Mouse (Mus musculus) CH12.LX (cell line): Measurements from ENCODE around the gene Rrnad1.

Source experiments
- CHD2 ChIP-seq: IDR thresholded peaks from 2 replicates; pipeline ENCODE4 v1.6.1; 2011; ENCODE audit warnings: low read length, improper control_type of control experiment
- CTCF ChIP-seq, 2 experiments: IDR thresholded peaks in 1 of 2; conservative IDR thresholded peaks in 1 of 2; 2 replicates each; pipeline ENCODE4 v1.5.1; 2011 to 2012; ENCODE audit warnings: low read depth in 2 of 2, low read length in 2 of 2, improper control_type of control experiment in 1 of 2, inconsistent platforms in 1 of 2, mild to moderate bottlenecking in 1 of 2, moderate library complexity in 1 of 2
- EP300 ChIP-seq: IDR thresholded peaks from 2 replicates; pipeline ENCODE4 v1.6.1; 2011; ENCODE audit warnings: low read length, improper control_type of control experiment
- KAT2A ChIP-seq: IDR thresholded peaks from 2 replicates; pipeline ENCODE4 v1.6.1; 2012; ENCODE audit warnings: low read length, improper control_type of control experiment, inconsistent platforms; ENCODE audit not compliant: insufficient replicate concordance
- MAFK ChIP-seq: IDR thresholded peaks from 2 replicates; pipeline ENCODE4 v1.6.1; 2011; ENCODE audit warnings: low read length, improper control_type of control experiment; ENCODE audit not compliant: insufficient replicate concordance
- MAX ChIP-seq: IDR thresholded peaks from 2 replicates; pipeline ENCODE4 v1.6.1; 2011; ENCODE audit warnings: low read length, improper control_type of control experiment
- POLR2A ChIP-seq: IDR thresholded peaks from 2 replicates; pipeline ENCODE4 v1.6.1; 2011; ENCODE audit warnings: low read depth, mild to moderate bottlenecking, improper control_type of control experiment, low read length
- POLR2AphosphoS2 ChIP-seq: IDR thresholded peaks from 2 replicates; pipeline ENCODE4 v1.6.1; 2011; ENCODE audit warnings: low read depth, low read length, improper control_type of control experiment
- TBP ChIP-seq: conservative IDR thresholded peaks from 2 replicates; pipeline ENCODE4 v1.6.1; 2011; ENCODE audit warnings: low read depth, low read length, improper control_type of control experiment
- USF2 ChIP-seq: conservative IDR thresholded peaks from 2 replicates; pipeline ENCODE4 v1.6.1; 2011; ENCODE audit warnings: low read depth, low read length, improper control_type of control experiment
- ZC3H11A ChIP-seq: IDR thresholded peaks from 2 replicates; pipeline ENCODE4 v1.6.1; 2012; ENCODE audit warnings: low read depth, mild to moderate bottlenecking, inconsistent platforms, low read length, improper control_type of control experiment
- ZMIZ1 ChIP-seq: IDR thresholded peaks from 2 replicates; pipeline ENCODE4 v1.6.1; 2012; ENCODE audit warnings: low read depth, mild to moderate bottlenecking, inconsistent platforms, low read length, improper control_type of control experiment

DNA sequence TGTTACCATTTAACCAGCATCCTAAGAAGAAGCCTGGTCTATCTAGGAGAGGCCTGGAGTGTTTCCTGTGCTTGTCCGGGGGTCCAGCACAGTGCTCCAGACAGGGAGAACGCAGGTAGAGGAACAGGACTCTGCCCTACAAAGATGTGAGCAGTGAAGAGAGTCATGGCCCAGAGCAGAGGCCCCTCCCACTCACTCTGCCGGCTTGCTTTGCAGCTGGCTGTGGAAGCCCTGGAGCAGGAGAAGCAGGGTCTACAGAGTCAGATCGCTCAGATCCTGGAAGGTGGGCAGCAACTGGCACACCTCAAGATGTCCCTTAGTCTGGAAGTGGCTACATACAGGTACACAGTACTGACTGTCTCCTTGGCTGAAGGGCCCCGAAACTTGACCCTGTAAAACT lies 42.3 kb upstream of the Rrnad1 start:
- TF ChIP-seq EP300 (no peak), CTCF (conservative IDR thresholded peaks at IDR 0.05 in 1 of 2, IDR thresholded peaks at IDR 0.05 in 1 of 2; ENCODE audit: low read depth in 2 of 2, low read length in 2 of 2) (no peak), USF2 (no peak), TBP (no peak), KAT2A (no peak), MAFK (no peak), ZC3H11A (no peak), POLR2AphosphoS2 (no peak), POLR2A (no peak), ZMIZ1 (no peak), CHD2 (no peak), MAX (no peak)
